Mouse (Mus musculus) layer of hippocampus, postnatal 25 days (tissue): Measurements from ENCODE around the gene Tekt5. TPM values are rescaled to one million over a fixed set of nuclear protein-coding genes. Genes with fewer than 3 reads are reported as not detected.

ENCODE experiments used
- DNase-seq, 2 experiments: peaks; one replicate each; pipeline ENCODE4 v3.0.0; 2022; ENCODE audit warnings: mixed read lengths in 2 of 2, low spot score in 1 of 2; ENCODE audit errors: extremely low spot score in 1 of 2
- total RNA-seq, 2 experiments: library from RNA; stranded (reverse); gene quantifications; 2 replicates each; pipeline ENCODE4 v1.2.3; 2021

The Tekt5 gene
- 1 to 10 TPM; 6.6 TPM for total RNA-seq

DNA sequence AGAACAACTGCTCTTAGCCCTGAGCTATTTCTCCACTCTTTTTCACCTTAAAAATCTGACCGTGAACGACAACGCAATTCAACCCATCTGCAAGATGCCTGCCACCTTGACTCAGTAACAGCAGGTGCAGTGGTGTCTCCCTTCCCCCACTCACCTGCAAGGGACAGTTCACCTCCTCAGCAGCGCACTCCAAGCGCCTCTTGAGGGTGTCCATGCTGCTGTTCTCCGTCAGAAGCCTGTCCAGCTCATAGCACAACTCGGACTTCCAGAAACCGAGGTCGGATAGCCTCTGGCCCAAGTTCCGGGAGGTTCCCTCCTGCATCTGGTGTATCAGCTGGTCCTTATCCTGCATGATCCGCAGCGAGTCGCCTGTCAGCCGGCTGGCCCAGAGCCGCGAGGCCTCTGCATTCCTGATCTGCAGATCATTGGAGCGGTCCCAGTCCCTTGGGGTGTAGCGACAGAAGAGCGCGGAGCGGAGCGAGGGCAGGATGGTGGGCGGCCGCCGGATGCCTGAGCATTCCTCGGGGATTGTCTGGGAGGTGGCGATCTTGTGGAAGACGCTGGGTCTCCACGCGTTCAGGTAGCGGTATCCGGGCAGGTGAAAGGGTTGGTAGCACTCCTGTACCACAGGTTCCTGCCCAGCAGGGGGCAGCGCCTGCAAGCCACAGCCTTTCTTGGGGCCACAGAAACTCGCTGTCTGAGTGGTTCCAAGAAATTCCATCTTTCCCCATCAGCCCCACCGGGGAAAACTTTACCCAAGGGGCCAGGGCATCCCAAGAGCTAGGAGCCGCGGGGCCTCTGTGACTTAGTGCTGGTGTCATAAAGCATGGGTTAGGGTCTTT, at the start of gene Tekt5:
Gene Tekt5, minus strand, starts transcription at position 792 of the 842 bp plus-strand sequence.
- DNase-seq = peak in 1 of 2 experiments; percentile 50

DNA sequence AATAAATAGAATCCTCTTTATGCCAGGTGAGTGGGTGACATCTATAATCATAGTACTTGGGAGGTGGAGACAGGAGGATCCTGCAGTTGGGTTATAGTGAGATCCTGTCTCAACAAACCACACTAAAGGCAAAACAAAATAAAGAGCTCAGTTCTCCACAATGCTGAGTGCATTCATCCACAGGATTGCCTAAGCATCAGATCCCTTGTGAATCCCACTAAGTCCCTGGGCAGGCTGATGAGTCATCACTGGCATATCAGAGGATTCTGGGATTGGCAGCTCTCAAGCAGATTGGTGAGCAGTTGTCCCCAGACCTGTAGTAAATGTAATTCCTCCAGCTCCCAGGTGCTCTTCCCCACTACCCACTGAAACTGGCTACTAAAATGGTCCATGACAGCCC, 48.4 kb upstream of the Tekt5 start:
- DNase-seq = no peak

DNA sequence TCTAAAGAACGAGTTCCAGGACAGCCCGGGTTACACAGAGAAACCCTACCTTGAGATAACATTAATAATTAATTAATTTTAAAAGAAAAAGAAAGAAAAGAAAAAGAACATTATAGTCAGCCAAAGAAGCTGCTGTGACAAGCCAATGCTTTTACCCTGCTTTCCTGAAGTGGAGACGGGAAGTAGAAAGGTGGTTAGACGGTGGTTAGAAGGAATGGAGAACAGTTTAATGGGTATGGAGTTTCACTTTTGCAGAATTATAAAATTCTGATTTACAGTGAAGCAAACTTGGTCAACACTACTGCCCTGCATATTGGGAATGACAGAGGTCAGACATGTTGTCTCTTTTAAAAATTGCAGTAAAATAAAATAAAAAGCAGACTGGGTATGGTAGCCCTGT, 46.5 kb upstream of the Tekt5 start:
- DNase-seq = no peak

DNA sequence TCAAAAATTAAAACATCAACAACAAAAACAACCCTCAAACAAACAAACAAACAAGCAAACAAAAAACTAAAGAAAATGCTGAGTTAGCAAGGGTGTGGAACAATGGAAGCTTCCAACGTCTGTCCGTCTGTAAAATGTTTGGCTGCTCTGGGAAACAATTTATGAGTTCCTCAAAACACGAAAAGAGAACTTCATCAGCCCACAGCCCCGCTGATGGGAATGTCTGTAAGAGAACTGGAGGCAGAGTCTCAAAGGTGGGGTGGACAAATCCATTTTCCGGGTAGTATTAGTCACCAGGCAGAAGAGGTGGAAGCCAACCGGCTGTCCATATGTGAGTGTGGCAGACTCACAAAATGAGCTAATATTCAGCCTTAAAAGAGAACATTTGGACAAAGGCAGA, 46.0 kb upstream of the Tekt5 start:
- no peak for DNase-seq

DNA sequence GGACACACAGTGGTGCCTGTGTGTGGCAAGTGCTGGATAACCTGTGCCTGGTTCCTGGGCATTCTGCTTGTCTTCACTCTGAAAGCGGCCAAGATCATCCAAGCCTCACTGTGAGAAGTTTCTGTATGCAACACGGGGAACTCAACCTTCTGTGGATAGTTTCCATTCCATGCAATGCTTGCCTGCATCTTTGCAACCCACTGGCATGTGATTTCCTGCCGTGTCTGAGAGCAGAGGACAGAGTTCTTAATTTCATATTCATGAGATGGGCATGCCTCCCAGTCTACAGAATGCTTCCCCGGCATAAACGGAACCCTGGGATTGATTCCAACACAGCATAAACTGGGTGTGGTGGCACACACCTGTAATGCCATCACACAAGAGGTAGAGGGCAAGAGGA, 42.8 kb upstream of the Tekt5 start:
- DNase-seq = no peak

DNA sequence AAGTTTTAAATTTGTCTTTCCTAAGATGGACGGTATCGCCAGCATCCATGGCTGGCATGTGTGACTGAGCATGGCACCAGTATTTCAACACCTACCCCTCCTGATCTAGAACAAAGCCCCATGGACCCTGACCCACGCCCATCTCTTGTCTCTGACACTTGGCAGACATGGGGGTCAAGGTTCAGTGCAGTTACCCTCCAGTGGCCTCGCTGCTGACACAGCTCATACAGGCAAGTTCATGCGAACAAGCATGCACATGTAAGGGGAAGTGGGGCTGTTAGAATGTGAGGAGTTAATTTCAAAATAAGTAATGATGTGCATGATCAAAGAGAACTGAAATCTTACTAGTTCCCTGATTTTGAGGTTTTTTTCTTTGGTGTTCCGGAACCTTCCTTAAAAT, 40.9 kb upstream of the Tekt5 start:
- no peak for DNase-seq

DNA sequence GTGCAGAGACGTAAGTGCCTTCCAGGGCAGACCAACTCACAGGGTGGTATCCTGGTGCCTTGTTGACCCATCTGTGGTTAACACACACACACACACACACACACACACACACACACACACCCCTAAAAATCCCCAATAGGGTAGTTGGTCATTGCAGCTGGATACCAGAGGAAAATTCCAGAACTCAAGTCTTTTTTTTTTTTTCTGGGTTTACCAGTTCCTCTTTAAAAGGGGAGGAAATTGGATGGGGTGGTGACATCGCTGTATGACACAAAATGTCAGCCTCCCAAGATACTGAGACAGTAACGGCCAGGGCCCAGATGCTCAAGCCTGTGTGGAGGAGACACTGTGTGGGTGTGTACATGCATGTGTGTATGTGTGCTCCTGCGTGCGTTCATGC, 38.1 kb upstream of the Tekt5 start:
- no peak for DNase-seq

DNA sequence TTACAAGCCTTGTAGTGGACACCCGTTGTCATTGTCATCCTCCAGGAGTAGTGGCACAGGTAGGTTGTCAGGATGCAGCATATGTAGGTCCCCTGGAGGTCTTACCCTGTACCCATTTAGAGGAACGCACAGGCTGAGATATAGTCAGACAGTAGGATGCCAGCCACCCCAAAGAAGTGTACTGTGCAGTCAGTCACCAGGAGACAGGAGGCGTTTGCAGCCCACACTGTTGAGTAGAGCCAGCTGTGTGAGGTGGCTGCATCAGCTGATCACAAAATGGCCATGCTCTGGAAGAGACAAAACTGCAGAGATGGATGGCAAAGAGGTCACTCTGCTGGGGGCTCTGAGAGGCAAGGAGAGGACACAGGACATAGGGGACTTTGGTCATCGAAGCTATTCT, 37.1 kb upstream of the Tekt5 start:
- no peak for DNase-seq

DNA sequence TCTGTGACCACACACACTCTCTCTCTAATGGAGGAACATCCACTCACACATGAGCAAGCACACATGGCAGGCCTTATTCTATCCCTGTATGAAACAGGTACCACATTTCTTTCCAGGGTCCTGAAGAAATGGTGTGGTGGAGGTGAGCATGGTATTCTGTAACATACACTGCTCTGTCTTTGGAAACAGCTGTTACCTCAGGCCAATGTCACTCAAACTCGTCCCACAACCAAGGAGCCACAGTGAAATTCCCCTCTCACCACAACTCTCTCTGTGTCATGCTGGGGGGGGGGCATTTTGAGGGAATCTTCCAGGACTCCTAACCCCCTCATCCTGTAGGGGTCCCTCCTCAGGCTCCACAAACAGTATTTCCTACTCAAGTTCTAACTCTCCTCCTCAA, 36.6 kb upstream of the Tekt5 start:
- no peak for DNase-seq

DNA sequence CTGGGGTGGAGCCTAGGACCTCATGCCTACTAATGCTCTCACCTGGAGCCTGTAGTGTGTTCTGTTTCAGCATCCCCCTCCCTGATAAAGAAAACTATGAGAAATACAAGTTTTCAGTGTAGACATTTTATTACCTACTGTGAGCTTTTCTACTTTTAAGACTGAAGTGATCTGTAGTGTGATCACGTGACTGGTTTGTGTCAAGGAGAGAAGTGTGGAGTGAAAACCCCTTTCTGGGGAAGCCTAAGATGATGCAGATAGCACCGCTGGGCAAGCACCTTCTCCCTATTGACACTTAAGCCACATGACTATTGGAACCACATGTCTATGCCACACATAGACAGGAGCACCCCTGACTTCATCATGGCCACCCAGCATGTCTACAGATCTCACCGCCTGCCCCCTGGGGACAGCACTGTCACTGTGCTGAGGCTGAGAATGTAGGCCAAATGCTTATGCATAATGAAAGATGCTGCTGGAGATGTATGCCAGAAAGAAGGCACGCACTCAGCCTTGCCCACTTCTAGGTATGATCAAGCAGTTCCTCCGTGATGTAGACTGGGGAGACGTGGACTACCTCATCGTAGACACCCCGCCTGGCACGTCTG, 25.3 kb upstream of the Tekt5 start:
- no peak for DNase-seq

DNA sequence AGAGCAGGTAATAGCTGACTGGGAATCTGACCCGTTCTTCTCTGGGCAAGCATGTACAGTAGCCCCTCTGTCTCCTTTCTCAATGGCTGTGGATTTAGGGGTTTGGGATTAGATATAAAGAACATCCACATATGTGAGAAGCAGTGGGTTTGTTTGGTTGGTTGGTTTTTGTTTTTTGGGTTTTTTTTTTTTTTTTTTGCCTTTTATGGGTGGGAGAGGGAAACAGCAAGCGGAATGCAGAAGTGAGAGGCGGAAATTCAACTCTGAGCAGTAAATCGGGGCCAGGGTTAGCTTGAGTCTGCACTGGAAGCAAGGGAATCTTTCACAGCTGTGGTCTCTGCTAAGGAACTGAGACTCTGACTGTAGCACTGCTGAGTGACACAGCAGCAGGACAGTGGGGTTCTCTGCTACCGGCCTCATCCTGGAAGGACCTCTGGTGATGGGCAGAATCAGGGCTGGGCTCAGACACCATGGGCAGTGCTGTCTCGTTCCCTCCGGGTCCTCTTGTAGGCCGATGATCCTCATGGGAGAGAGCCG, 22.5 kb upstream of the Tekt5 start:
- no peak for DNase-seq

DNA sequence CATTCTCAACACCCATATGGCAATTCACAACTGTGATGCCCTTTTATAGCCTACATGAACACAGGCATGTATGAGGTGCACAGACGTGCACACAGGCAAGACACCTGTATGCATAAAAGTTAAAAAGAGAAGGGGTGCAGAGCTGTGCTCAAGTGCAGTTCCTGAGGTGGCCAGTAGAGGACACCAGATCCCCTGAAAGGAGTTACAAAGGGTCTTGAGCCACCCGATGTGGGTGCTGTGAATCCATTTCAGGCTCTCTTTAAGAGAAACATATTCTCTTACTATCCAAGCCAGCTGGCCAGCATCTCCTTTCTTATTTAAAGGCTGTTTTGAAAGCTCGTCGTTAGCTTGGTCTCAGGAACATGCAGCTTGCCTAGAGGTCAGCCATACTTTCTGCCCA, 21.6 kb upstream of the Tekt5 start:
- no peak for DNase-seq

DNA sequence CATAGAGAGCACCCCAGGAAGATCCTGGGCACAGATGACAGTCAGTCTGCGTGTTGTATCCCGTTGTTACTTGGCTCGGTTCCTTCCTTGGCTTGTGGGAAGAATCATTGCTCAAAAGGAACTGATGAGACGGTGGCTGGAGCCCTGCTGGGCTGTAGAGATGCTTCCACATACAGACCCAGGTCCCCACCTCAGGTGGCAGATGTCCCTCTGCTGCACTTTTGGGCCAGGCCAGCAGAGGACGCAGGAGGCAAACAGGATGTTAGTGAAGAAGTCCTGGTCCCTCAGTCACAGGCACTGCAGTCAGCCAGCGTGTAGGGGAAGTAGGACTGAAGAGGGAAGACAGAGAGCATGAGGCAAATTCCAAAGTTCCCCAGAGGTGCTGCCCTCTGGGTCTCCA, 20.7 kb upstream of the Tekt5 start:
- peak in 1 of 2 experiments; percentile 66 for DNase-seq

DNA sequence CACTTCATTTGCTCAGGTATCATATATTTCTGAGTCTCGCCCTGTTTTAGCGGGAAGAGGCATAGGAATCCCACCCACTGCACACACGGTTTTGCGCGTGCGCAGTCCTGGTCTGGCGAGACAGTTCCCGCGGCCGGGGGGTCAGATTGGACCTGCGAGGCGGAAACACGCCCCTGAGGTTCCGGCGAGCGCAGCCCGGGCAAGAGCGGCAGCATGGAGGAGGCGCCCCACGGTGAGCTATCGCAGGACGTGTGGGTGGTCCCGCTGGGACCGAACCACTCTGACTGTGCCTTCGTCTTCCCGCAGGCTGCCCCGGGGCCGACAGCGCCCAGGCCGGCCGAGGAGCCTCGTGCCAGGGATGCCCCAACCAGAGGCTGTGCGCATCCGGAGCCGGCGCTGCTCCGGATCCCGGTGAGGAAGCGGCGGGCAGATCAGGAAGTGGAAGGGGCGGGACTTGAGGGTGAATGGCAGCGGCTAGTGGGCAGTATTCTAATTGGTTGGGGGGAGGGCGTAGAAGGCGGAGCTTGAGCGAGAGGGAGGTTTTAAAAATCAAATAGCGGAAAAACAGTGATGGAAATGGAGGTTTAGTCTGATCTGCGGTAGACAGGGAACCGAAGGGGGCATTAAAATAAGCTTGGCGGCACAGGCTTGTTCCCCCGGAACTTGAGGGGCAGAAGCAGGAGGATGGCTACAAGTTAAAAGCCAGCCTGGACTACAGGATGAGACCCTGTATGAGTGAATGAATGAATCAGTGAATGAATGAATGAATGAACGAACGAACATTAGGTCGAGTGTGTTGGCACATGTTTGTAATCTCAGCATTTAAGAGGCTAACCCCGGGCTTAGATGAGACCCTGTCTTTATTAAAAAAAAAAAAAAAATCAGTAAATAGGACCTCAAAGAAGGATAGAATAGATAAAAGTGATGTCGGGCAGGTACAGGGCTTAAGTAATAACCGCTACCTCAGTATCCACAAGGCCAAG, 16.8 kb upstream of the Tekt5 start, which contains the start of gene Nubp1:
Gene Nubp1, plus strand, starts transcription at position 185 of the 983 bp plus-strand sequence.
- DNase-seq = peak; percentile 82 to 90

DNA sequence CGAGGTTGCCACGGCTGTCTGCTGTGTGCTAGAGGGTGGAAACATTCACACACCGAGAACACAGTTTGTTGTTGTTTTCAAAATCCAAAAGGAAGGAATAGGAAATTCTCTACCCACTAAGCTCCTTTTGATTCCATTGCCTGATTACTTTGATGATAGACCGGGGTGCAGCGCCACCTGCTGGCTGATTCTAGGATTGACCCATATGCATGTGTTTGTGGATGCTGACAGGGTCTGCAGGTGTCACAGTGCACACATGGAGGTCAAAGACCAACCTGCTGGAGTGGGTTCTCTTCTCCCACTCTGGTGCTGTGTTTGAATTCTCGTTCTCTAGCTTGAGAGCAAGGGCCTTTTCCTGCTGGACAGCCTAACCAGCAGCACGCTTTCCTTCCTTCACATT, 3.9 kb upstream of the Tekt5 start:
- DNase-seq = peak; percentile 96 to 99

DNA sequence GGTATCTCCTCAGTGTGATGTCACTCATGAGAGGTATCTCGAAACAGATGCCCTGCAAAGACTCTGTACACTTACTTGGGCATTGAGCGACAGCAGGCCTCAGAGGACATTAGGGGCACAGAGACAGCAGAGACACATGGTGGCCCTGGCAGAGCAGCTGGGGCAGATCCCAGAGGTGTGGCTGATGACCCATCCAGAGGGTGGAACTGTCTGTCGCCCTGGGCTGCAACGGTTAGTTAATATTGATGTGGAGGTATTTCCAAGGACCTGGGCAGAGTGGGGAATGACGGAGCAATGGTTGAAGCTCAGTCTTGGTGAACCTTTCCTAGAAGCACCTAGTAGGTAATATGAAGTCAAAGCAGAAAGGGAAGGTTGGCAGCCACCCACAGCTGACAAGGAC, 3.5 kb upstream of the Tekt5 start:
- no peak for DNase-seq

DNA sequence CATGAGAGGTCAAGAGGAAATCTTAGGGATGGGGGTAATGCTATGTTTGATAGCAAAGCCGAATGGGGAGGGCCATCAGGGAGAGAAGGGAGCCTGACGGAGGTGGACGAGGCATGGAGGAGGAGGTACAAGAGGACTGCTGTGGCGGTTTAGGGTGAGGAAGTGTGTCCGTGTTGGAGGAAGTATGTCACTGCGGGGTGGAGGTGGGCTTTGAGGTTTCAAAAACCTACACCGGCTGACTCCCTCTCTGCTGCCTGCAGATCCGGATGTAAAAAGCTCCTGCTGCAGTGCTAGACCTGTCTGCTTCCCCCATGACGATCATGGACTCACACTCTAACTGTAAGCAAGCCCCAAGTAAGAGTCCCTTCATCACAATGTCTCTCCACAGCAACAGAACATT, 2.7 kb downstream of the Tekt5 start:
- no peak for DNase-seq

DNA sequence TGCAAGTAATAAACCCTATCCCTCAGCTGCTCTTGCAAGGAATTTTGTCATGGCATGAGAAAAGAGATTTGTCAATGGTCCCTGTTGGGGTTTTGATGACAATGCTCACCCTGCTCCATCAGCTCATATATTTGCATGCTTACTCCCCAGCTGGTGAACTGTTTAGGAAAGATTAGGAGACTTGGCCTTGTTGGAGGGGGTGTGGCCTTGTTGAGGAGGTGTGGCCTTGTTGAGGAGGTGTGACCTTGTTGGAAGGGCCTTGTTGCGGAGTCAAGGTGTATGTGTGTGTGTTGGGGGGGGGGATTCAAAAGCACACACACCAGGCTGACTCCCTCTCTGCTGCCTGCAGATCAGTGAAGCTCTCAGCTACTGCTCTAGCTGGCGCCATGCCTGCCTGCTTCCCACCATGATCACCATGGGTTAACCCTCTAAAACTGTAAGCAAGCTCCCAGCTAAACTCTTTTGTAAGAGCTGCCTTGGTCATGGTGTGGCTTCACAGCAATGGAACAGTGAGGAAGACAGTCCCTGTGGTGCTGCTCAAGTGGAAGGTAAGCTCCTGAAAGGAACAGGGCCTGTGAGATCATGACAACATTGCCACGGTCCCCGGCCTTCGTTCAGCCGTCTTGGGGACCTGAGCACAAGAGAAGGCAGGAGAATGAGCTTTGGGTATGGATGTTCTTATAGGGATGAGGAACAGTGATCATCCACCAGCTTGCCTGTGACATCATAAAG, 6.5 kb downstream of the Tekt5 start:
- DNase-seq = no peak

DNA sequence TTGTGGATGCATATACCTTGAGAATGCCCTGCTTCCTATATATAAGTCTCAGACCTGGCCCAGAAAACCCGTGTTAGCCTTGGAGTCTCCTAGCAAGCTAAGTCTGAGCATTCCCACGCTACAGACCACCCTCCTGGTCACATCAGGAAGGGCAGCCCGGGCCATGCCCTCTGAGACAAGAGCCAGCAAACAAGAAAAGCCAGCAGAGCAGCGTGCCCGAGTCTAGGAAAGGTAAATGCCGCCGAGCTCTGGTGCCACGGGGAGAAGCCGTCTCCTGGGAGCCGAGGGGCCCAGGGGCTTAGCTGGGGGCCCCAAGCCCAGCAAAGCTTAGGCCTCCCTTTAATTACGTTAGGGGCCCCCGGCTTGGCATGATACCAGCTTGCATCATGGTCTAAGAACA, 10.0 kb downstream of the Tekt5 start:
- DNase-seq = no peak

DNA sequence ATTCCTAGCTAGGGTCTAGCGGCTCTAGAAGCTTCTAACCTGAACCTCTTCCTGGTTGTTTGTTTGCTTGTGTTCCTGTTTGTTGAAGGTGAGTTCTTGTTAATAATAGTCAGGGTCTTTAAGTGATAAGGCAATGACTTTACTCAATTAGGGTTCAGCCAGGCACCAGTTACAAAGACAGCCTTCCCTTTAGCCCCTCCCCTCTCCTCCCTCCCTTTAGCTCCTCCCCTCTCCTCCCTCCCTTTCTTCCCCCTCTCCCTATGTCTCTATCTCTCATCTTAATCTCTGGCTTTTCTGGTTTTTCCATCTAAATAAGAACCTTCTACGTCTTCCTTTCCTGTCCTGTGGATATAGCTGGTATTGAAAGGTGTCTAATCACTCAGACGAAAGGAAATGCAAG, 10.7 kb downstream of the Tekt5 start:
- DNase-seq = no peak
